Comparison of ENCODE assay signal across 9 mouse cellular contexts in the genomic region with DNA sequence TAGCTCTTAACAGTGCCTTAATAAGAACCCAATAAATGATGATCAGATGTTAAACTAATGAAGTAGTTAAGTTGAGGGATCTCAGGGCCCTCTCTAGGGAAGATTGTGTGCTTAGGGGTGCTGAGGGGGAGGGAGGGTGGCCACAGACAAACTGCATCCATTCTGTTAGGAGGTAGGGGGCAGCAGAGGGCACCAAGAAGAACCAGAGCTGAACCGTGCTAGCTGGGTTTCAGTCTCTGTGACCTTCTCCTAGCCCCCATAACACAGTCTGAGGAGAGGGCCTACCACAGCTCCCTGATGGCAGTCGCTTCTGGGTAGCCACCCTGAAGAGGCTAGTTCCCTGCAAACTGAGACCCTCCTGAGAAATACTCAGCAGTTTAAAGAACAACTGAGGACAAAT.
A peak's percentile ranks its signal among the peaks of the same experiment; 100 is the strongest.
DNase-seq lines count a peak whose midpoint lies in the region; ATAC-seq and TF ChIP-seq lines count a peak whose summit lies in the region.
"Had no signal": no experiment of that assay in that cellular context is flagged by ENCODE, and none has a peak within 500 bp of the region (broad histone marks: within the 10 kb centered on the region; RNA-seq: fewer than 3 reads in every experiment).

No protein-coding gene starts in this region.

- no peaks in the 10 kb centered on the region for H3K4me1 ChIP-seq in heart, embryonic 15.5 days (replicated peaks)
- peaks cover 0 to 3% of the 10 kb centered on the region in 2 experiments; a peak in 1 of 4 replicates for H3K4me1 ChIP-seq in CH12.LX (ENCODE audit: control insufficient read depth in 1 of 2, insufficient read depth in 2 of 2)
- H3K4me1 ChIP-seq: limb, embryonic 13.5 days had no signal

- no peak for TF ChIP-seq POLR2A in CH12.LX (IDR thresholded peaks at IDR 0.05; ENCODE audit: low read depth, low read length)

- dilution Hi-C loops in CH12.LX (cut with MboI; ENCODE audit: extremely low pct_ligation_motif_present, extremely low pct_unique_long_range_greater_than_20kb, low sequenced_read_pairs): no loop called here

- no peak for DNase-seq in heart, postnatal 25 days (ENCODE audit: low spot score)
- peak; percentile 49 for DNase-seq in CH12.LX (ENCODE audit: extremely low read depth)
- DNase-seq in adrenal gland, postnatal 36 days: peak; percentile 46 to 65
- DNase-seq in kidney, postnatal 10 days: peak; percentile 32
- peak; percentile 9 for DNase-seq in splenic B cell, adult 2 months (ENCODE audit: low read depth, low spot score)
- DNase-seq in spleen, adult 12 weeks (ENCODE audit: low spot score): no peak
- DNase-seq in right cerebral cortex, postnatal 4 days: no peak

- H3K36me3 ChIP-seq in heart, embryonic 15.5 days: no peaks in the 10 kb centered on the region
- no peaks in the 10 kb centered on the region for H3K36me3 ChIP-seq in CH12.LX (replicated peaks in 1 of 2; ENCODE audit: control insufficient read depth in 1 of 2, insufficient read depth in 1 of 2, low read length in 1 of 2)
- H3K36me3 ChIP-seq in splenic B cell, adult 2 months (ENCODE audit: control insufficient read depth, insufficient read depth, low read length, poor library complexity, severe bottlenecking): no peaks in the 10 kb centered on the region
- H3K36me3 ChIP-seq: limb, embryonic 13.5 days had no signal

- H3K9me3 ChIP-seq in heart, embryonic 15.5 days (replicated peaks): no peaks in the 10 kb centered on the region
- no peaks in the 10 kb centered on the region for H3K9me3 ChIP-seq in CH12.LX (replicated peaks; ENCODE audit: low read length)
- H3K9me3 ChIP-seq: limb, embryonic 13.5 days had no signal

- no peak overlapping the region for H3K4me2 ChIP-seq in heart, embryonic 15.5 days
- no peak overlapping the region for H3K4me2 ChIP-seq in CH12.LX (ENCODE audit: insufficient read depth, low read depth, poor library complexity, severe bottlenecking)
- H3K4me2 ChIP-seq: limb, embryonic 13.5 days had no signal

- intact Hi-C loops in heart, postnatal 25 days (cut with DNase I): loop anchor here (1.0 kb wide), 1 partner anchor 194 kb away; no protein-coding TSS in a partner anchor

- no peak for TF ChIP-seq EP300 in CH12.LX (IDR thresholded peaks at IDR 0.05; ENCODE audit: low read length)

- H3K27ac ChIP-seq in heart, embryonic 15.5 days: no peak overlapping the region
- no peak overlapping the region for H3K27ac ChIP-seq in CH12.LX (ENCODE audit: insufficient read depth, low read depth)
- H3K27ac ChIP-seq: limb, embryonic 13.5 days had no signal

- peak; percentile 49 for TF ChIP-seq RAD21 in CH12.LX (IDR thresholded peaks at IDR 0.05; ENCODE audit: low read depth, low read length)

- H3K4me3 ChIP-seq in heart, embryonic 15.5 days: no peak overlapping the region
- H3K4me3 ChIP-seq in CH12.LX (replicated peaks in 1 of 3; ENCODE audit: low read depth in 2 of 3, low read length in 2 of 3, poor library complexity in 1 of 3): no peak overlapping the region
- H3K4me3 ChIP-seq: limb, embryonic 13.5 days had no signal

- H3K79me2 ChIP-seq in CH12.LX (replicated peaks; ENCODE audit: control insufficient read depth, extremely low read depth, insufficient read depth, poor library complexity, severe bottlenecking): no peaks in the 10 kb centered on the region

- in situ Hi-C loops in CH12.LX (cut with MboI; ENCODE audit: low pct_ligation_motif_present, low pct_unique_long_range_greater_than_20kb, low sequenced_read_pairs): no loop called here

- H3K9ac ChIP-seq in heart, embryonic 15.5 days: no peak overlapping the region
- H3K9ac ChIP-seq in CH12.LX (ENCODE audit: insufficient read depth, low read depth): no peak overlapping the region
- H3K9ac ChIP-seq: limb, embryonic 13.5 days had no signal

- H3K27me3 ChIP-seq in heart, embryonic 15.5 days: 0 out of 2 replicates have a peak, but pooled peaks cover 3% of the 10 kb centered on the region
- H3K27me3 ChIP-seq in CH12.LX (replicated peaks): peaks cover 5% of the 10 kb centered on the region
- H3K27me3 ChIP-seq in splenic B cell, adult 2 months (ENCODE audit: control insufficient read depth, insufficient read depth, low read length, poor library complexity, severe bottlenecking): no peaks in the 10 kb centered on the region; the same call in 1 of the 2 replicates

- ATAC-seq in heart, embryonic 15.5 days (replicated peaks; ENCODE audit: insufficient number of reproducible peaks, insufficient read depth, low FRiP score, low read depth): 0 out of 2 replicates have a peak, but pooled peaks have one; percentile 48

- peak in 1 of 2 experiments; percentile 68; a peak in 2 of 4 replicates for TF ChIP-seq CTCF in CH12.LX (conservative IDR thresholded peaks at IDR 0.05 in 1 of 2, IDR thresholded peaks at IDR 0.05 in 1 of 2; ENCODE audit: low read depth in 2 of 2, low read length in 2 of 2)

- WGBS in heart, embryonic 15.5 days: 18% methylated on average over 2 of the region's 2 CpGs

TF ChIP-seq in CH12.LX, 34 proteins besides CTCF, POLR2A, EP300 and RAD21:
- TF ChIP-seq JUN (IDR thresholded peaks at IDR 0.05; ENCODE audit: insufficient read depth, low read depth, low read length): no peak
- no peak for TF ChIP-seq CHD2 (IDR thresholded peaks at IDR 0.05; ENCODE audit: low read length)
- no peak for TF ChIP-seq MAZ (IDR thresholded peaks at IDR 0.05; ENCODE audit: low read depth, low read length)
- TF ChIP-seq RCOR1 (conservative IDR thresholded peaks at IDR 0.05; ENCODE audit: low read depth, low read length): no peak
- TF ChIP-seq NRF1 (IDR thresholded peaks at IDR 0.05; ENCODE audit: low read depth, low read length): no peak
- no peak for TF ChIP-seq TCF12 (IDR thresholded peaks at IDR 0.05; ENCODE audit: low read depth, low read length)
- TF ChIP-seq UBTF (IDR thresholded peaks at IDR 0.05; ENCODE audit: low read depth, low read length): no peak
- peak; percentile 58 for TF ChIP-seq SMC3 (IDR thresholded peaks at IDR 0.05; ENCODE audit: low read depth, low read length)

Comparison
In these comparisons a context has a peak if more than half of its experiments do, and no peak if none do; other contexts are left out.
1. DNase-seq: peak in CH12.LX (single experiment), adrenal gland, postnatal 36 days (2 of 2), kidney, postnatal 10 days (single experiment) and splenic B cell, adult 2 months (single experiment); none in heart, postnatal 25 days (single experiment), spleen, adult 12 weeks (single experiment) and right cerebral cortex, postnatal 4 days (single experiment).